Mouse (Mus musculus): ENCODE measurements around the gene Nacad.

Gene Nacad

DNA sequence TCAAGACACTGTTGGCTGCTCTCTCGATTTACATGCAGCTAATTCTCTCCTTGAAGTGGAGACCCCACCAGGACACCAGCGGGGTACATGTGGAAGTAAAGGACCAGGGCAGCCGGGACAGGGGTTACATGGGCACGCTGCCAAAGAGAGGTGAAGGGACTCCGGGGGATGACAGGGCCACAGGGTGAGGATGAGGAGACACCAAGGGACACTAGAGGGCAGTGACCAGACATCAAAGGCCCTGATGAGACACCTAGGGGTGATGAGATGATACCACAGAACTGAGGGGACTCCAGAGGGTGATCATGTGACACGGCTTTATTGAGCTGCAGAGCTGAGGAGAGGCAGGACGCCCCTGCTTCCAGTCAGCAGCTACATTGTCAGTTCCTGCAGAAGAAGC, 8.3 kb downstream of the Nacad start:
- DNase-seq (ENCODE audit: low read depth, low spot score), result peak; percentile 46
- no peaks in the 10 kb centered on the region for H3K27me3 ChIP-seq (ENCODE audit: control insufficient read depth, insufficient read depth, low read length, poor library complexity, severe bottlenecking)
- H3K36me3 ChIP-seq (ENCODE audit: control insufficient read depth, insufficient read depth, low read length, poor library complexity, severe bottlenecking), result peaks cover 46% of the 10 kb centered on the region

DNA sequence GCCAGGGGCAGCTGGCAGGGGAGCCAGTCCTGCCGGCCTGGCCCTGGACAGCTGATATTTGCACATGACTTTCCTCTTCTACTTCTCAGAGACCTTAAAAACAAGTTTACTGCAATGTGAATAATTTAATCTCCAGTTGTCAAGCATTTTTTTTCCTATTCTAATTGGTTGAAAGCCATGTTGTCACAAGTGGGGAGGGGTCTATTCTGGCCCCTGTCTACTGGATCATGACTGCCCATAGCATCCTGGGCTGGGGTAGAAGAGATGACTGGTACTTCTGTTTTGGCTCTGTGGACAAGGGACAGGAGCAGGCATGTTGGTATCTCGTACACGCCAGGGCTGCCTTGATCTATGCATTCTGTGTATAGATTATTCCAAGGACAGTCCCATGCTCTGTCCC, 9.2 kb downstream of the Nacad start:
- peaks cover 54% of the 10 kb centered on the region for H3K36me3 ChIP-seq (ENCODE audit: control insufficient read depth, insufficient read depth, low read length, poor library complexity, severe bottlenecking)
- H3K27me3 ChIP-seq (ENCODE audit: control insufficient read depth, insufficient read depth, low read length, poor library complexity, severe bottlenecking), result no peaks in the 10 kb centered on the region
- DNase-seq (ENCODE audit: low read depth, low spot score), result no peak

DNA sequence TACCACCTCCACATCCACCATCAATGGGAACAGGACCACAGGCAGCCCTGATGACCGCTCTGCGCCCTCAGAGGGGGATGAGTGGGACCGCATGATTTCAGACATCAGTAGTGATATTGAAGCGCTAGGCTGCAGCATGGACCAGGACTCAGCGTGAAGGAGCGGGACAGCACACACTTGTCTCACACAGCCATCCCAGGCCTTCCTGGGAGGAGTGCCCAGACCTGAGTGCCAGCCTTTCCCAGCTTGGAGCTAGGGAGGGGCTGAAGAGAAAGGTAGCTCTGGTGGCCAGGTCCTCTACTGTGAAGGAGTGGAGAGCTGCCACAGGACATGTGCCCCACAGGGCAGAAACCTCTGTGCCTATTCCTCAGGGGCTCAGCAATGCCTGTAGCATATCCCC, 9.6 kb downstream of the Nacad start:
- DNase-seq (ENCODE audit: low read depth, low spot score), result no peak
- Histone ChIP-seq H3K27me3 (ENCODE audit: control insufficient read depth, insufficient read depth, low read length, poor library complexity, severe bottlenecking) (no peaks in the 10 kb centered on the region), H3K36me3 (ENCODE audit: control insufficient read depth, insufficient read depth, low read length, poor library complexity, severe bottlenecking) (peaks cover 58% of the 10 kb centered on the region)

DNA sequence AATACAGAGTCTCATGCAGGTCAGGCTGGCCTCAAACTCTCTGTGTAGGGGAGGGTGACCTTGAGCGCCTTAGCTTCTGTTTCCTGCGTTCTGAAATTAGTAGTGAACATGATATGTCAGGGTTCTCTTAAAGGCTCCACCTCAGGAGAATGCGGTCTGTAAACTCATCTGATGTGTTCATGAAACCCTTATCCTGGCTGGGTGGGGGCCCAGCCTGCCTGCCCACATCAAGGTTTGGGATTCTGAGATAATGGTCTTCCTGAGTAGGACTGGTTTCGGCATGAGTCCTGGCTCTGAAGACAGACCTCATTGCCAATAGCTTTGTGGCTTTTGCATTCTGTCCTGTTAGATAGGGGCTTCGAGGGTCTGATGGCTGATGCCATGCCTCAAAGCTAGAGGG, 10.5 kb downstream of the Nacad start:
- no peak for DNase-seq (ENCODE audit: low read depth, low spot score)
- peaks cover 64% of the 10 kb centered on the region for H3K36me3 ChIP-seq (ENCODE audit: control insufficient read depth, insufficient read depth, low read length, poor library complexity, severe bottlenecking)
- H3K27me3 ChIP-seq (ENCODE audit: control insufficient read depth, insufficient read depth, low read length, poor library complexity, severe bottlenecking), result no peaks in the 10 kb centered on the region

DNA sequence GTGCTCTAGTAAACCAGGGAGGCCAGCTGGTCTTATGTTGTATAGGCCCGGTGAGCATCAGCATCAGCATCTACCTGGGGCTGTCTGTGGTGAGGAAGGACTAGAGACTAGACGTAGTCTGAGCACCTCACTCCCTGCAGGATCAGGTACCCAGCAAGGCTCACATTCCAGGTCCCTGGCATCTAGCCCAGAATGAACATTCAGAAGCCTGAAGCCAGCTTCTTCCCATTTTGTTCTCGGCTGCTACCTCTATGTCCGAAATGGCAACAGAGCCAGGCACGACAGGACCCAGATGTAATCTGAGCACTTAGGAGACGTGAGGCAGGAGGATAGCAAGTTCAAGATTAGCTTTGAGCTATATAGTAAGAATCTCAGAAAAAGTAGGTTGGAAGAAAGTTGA, 11.0 kb downstream of the Nacad start:
- no peak for DNase-seq (ENCODE audit: low read depth, low spot score)
- H3K27me3 ChIP-seq (ENCODE audit: control insufficient read depth, insufficient read depth, low read length, poor library complexity, severe bottlenecking), result no peaks in the 10 kb centered on the region
- H3K36me3 ChIP-seq (ENCODE audit: control insufficient read depth, insufficient read depth, low read length, poor library complexity, severe bottlenecking), result peaks cover 64% of the 10 kb centered on the region

DNA sequence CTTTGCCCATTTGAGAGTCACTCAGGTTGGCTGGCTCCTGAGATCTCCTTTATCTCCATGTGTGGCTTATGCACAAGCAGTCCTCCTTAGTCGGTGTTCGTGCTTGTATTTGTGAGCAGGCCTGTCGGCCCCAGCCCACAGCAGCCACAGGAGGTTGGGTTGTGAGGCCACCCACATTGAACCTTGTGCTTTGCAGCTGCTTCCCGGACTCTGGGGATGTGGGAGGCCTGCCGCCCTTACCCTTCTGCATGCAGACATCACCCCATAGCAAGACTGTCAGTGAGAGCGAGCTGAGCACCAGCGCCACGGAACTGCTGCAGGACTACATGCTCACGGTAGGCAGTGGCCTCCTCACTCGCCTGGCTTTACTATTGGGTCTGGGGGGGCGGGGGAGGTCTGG, 12.4 kb downstream of the Nacad start:
- Histone ChIP-seq H3K27me3 (ENCODE audit: control insufficient read depth, insufficient read depth, low read length, poor library complexity, severe bottlenecking) (no peaks in the 10 kb centered on the region), H3K36me3 (ENCODE audit: control insufficient read depth, insufficient read depth, low read length, poor library complexity, severe bottlenecking) (peaks cover 58% of the 10 kb centered on the region)
- no peak for DNase-seq (ENCODE audit: low read depth, low spot score)

DNA sequence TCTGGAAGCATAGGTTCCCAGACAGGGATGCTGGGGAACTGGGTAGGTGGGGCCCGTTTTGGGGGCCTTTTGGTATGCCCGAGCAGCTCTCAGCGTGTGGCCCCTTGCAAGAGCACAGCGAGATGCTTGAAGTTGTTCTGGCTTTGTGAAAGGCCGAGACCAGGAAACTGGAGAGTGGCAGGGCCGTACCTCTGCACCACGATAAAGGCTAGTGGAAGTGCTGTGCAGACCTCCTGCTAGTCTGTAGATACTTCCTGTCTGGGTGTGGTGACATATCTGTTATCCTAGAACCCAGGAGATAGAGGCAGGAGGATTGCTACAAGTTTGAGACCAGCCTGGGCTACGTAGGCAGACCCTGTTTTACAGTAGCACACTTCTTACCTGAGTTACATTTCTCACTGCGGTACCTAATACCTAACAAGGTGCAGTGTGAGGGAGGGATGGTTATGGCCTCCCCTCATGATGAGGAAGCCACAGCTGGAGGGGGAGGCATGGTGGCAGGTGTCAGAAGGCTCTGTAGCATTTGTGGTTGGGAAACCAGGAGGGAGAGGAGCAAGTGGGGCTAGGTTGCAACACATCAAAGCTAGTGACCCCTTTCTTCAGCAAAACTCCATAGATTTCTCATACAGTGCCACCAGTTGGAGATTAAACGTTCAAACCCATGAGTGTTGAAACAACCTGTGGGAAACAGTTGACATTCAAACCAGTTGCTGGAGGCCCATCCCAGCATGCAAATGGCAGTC, 14.7 kb downstream of the Nacad start:
- Histone ChIP-seq H3K27me3 (ENCODE audit: control insufficient read depth, insufficient read depth, low read length, poor library complexity, severe bottlenecking) (no peaks in the 10 kb centered on the region), H3K36me3 (ENCODE audit: control insufficient read depth, insufficient read depth, low read length, poor library complexity, severe bottlenecking) (peaks cover 43% of the 10 kb centered on the region)
- no peak for DNase-seq (ENCODE audit: low read depth, low spot score)

DNA sequence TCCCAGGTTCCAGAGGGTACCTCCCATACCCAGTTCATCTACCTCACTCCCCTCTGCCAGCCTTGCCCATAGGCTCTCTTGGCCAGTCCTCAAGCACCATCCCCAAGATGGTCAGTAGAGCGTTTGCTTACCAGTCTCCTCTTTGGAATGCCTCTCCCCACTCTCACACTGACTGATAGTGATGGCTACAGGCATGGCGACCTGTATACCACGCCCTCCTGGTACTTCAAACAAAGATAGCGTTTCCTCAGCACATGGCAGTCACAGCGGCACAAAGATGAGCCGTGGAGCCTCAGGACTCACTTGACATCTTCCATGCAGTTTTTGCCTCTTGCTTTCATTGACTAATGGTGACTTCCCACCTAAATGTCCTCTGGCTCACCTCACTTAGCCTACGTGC, 16.0 kb downstream of the Nacad start:
- no peak for DNase-seq (ENCODE audit: low read depth, low spot score)
- Histone ChIP-seq H3K27me3 (ENCODE audit: control insufficient read depth, insufficient read depth, low read length, poor library complexity, severe bottlenecking) (no peaks in the 10 kb centered on the region), H3K36me3 (ENCODE audit: control insufficient read depth, insufficient read depth, low read length, poor library complexity, severe bottlenecking) (peaks cover 40% of the 10 kb centered on the region)

DNA sequence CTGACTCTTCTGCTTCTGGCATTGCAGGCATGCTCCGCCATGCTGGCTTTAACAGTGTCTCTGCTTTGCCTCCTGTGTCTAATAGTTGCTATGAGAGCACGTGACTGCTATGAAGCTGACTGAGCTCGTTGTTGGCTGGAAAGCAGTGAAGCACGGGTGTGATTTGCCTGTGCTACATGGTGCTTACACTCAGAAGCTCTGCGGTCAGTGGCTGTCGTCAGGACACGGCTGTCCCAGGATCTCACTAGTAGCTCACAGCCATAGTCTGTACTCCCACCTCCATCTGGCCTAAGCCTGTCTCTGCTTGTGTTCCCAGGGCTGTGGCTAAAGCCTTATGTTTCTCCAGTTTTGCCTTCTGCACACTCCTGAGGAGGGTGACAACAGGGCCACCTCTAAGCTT, 17.6 kb downstream of the Nacad start:
- peak; percentile 91 for DNase-seq (ENCODE audit: low read depth, low spot score)
- Histone ChIP-seq H3K27me3 (ENCODE audit: control insufficient read depth, insufficient read depth, low read length, poor library complexity, severe bottlenecking) (no peaks in the 10 kb centered on the region), H3K36me3 (ENCODE audit: control insufficient read depth, insufficient read depth, low read length, poor library complexity, severe bottlenecking) (peaks cover 31% of the 10 kb centered on the region)

DNA sequence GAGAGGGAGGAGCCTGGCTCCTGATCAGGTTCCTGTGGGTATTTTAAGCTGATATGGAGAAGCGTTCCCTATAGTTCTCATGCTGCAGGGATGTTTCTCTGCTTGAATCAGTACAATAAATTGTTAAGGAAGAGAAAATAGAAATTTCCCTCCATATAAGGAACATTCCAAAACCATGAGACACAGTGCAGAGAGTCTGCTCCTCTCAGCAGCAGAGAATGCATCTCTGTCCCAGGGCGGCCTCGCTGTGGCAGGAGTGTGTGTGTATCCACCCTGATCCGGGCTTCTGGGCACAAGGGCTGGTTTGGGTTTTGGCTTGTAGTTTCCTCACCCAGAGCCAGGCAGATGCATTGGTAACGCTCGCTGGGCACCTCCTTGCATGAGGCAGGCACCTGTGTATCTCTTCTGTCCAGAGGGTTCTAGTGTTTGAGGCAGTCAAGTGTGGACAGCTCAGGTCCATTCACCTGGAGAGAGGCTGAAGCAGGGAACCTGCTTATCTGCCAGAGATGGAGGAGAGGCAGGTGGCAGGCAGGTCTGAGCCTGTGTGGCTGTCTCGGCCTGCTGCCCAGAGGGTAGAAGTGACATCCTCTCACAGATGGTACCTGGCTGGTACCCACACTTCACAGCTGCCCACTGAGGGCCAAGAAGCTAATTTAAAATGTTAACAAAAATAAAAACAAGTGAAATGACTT, 18.5 kb downstream of the Nacad start:
- peak; percentile 53 for DNase-seq (ENCODE audit: low read depth, low spot score)

DNA sequence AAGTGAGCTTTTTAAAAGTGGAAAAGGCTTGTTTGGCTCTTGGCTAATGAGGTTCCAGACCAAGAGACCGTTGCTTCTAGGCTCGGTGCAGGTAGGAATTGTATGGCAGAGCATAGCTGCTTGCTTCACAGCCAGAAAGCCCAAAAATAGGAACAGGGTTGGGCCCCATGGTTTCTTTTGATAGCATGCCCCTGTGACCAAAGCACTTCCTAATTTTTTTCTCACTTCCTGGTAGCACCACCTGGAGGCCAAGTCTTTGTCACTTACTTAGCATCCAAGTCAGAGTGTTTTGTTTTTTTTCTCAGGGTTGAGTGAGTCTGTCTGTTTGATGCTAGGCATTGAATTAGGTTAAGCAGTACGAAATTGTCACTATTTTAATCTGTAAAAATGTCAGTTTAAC, 19.2 kb downstream of the Nacad start:
- H3K36me3 ChIP-seq (ENCODE audit: control insufficient read depth, insufficient read depth, low read length, poor library complexity, severe bottlenecking), result peaks cover 21% of the 10 kb centered on the region
- H3K27me3 ChIP-seq (ENCODE audit: control insufficient read depth, insufficient read depth, low read length, poor library complexity, severe bottlenecking), result no peaks in the 10 kb centered on the region
- peak; percentile 92 for DNase-seq (ENCODE audit: low read depth, low spot score)

More for the DNA sequence above, 18.5 kb downstream of the Nacad start:
- no peaks in the 10 kb centered on the region for H3K27me3 ChIP-seq (ENCODE audit: control insufficient read depth, insufficient read depth, low read length, poor library complexity, severe bottlenecking)
- H3K36me3 ChIP-seq (ENCODE audit: control insufficient read depth, insufficient read depth, low read length, poor library complexity, severe bottlenecking), result peaks cover 27% of the 10 kb centered on the region

DNA sequence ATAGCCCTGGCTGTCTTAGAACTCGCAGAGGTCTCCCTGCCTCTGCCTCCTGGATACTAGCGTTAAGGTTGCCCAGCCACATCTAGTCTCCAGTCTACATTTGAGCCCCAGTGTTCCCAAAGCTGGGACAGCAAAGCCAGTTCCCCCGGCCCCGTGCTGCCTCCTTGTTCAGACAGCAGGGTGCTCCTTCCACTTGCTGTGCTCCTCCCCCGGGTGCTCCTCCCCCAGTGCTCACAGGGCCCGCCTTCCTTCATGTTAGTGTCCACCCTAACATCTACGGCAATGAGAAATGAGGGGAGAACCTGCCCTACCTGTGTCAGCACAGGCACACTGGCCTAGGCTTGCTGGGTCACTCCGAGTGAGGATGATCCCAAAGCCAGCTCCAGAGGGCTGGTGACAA, 20.1 kb downstream of the Nacad start:
- Histone ChIP-seq H3K27me3 (ENCODE audit: control insufficient read depth, insufficient read depth, low read length, poor library complexity, severe bottlenecking) (no peaks in the 10 kb centered on the region), H3K36me3 (ENCODE audit: control insufficient read depth, insufficient read depth, low read length, poor library complexity, severe bottlenecking) (peaks cover 12% of the 10 kb centered on the region)
- no peak for DNase-seq (ENCODE audit: low read depth, low spot score)

DNA sequence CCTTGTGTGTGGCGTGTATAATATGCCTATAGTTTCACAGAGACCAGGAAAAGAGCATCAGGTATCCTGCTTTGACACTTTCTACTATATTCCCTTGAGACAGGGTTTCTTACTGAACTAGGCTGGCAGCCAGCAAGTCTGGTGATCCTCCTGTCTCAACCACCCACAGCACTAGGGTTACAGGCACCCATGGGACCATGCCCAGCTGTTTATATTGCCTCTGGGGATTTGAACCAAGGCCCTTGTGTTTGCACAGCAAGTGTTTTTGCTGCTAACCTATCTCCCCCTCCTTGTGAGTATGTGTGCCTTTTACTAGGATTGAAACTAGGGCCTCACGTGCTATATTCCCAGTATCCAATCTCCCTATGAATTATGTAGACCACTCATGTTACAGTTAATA, 24.3 kb downstream of the Nacad start:
- Histone ChIP-seq H3K36me3 (ENCODE audit: control insufficient read depth, insufficient read depth, low read length, poor library complexity, severe bottlenecking) (peaks cover 20% of the 10 kb centered on the region), H3K27me3 (ENCODE audit: control insufficient read depth, insufficient read depth, low read length, poor library complexity, severe bottlenecking) (no peaks in the 10 kb centered on the region)
- DNase-seq (ENCODE audit: low read depth, low spot score), result peak; percentile 84

DNA sequence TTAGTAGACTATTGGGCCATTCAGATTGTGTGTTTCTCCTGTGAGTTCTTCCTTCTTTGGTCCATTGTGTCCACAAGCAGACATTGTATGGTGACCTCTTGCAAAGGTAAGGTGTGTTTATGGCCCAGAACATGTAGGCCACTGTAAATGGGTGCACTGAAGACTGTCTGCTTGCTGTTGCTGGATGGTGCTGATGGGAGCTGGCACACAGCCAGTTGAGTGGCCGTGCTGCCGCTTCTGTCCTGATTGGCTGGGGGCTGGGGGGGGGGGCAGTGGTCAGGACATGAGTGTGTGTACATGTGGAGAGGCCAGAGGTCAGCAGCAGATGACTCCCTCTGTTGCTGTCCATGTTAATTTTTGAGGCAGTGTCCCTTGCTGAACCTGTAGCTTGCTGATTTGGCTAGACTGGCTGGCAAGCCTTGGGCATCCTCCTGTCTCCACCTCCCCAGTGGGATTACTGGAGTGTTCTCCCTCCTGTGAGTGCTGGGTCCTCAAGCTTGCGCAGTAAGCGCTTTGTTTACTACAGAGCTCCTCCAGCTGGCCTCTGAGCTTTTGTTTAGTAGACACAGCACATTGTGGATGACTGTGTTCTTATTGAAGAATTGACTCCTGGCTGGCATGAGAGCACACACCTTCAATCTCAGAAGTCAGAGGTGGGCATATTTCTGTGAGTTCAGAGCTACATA, 25.6 kb downstream of the Nacad start:
- no peak for DNase-seq (ENCODE audit: low read depth, low spot score)
- no peaks in the 10 kb centered on the region for H3K27me3 ChIP-seq (ENCODE audit: control insufficient read depth, insufficient read depth, low read length, poor library complexity, severe bottlenecking)
- H3K36me3 ChIP-seq (ENCODE audit: control insufficient read depth, insufficient read depth, low read length, poor library complexity, severe bottlenecking), result peaks cover 18% of the 10 kb centered on the region

DNA sequence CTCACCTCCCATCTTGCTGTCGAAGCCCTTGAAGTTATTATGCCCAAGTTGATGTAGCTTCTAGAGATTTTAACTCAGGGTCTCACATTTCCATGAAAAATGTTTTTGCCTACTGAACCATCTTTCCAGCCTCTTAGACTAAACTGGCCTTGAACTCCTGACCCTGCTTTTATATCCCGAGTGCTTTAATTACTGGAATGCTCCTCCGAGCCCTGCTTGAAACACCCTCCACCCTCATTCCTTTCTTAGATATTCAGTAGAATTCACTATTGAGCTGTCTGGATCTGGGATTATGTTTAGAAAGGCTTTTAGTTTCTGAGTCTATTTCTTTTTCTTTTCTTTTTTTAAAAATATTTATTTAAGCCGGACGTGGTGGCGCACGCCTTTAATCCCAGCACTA, 26.5 kb downstream of the Nacad start:
- DNase-seq (ENCODE audit: low read depth, low spot score), result no peak
- Histone ChIP-seq H3K27me3 (ENCODE audit: control insufficient read depth, insufficient read depth, low read length, poor library complexity, severe bottlenecking) (no peaks in the 10 kb centered on the region), H3K36me3 (ENCODE audit: control insufficient read depth, insufficient read depth, low read length, poor library complexity, severe bottlenecking) (peaks cover 14% of the 10 kb centered on the region; the same call in 1 of the 2 replicates)
